Mouse (Mus musculus) heart, embryonic 10.5 days (tissue): Measurements from ENCODE around the gene Pappa. TPM values are rescaled to one million over a fixed set of nuclear protein-coding genes. Genes with fewer than 3 reads are reported as not detected.

ENCODE experiments used
- DNase-seq: peaks from one replicate; pipeline ENCODE4 v3.0.0-alpha.2; 2017; ENCODE audit warnings: low spot score
- H3K27ac ChIP-seq: fragments of 300-500 bp; sonication (generic); 2 replicates; pipeline ENCODE4 v1.5.1; 2016; ENCODE audit warnings: mild to moderate bottlenecking
- H3K27me3 ChIP-seq: fragments of 300-500 bp; sonication (generic); 2 replicates; pipeline ENCODE4 v1.6.1; 2016; ENCODE audit warnings: mild to moderate bottlenecking; ENCODE audit not compliant: poor library complexity, insufficient read depth, severe bottlenecking
- H3K36me3 ChIP-seq: fragments of 300-500 bp; sonication (generic); 2 replicates; pipeline ENCODE4 v1.6.1; 2016; ENCODE audit warnings: mild to moderate bottlenecking, moderate library complexity
- H3K4me1 ChIP-seq: fragments of 300-500 bp; sonication (generic); 2 replicates; pipeline ENCODE4 v1.6.1; 2016; ENCODE audit warnings: mild to moderate bottlenecking
- H3K4me3 ChIP-seq: fragments of 300-500 bp; sonication (generic); 2 replicates; pipeline ENCODE4 v1.5.1; 2016; ENCODE audit warnings: mild to moderate bottlenecking, moderate library complexity
- H3K9me3 ChIP-seq: fragments of 300-500 bp; sonication (generic); 2 replicates; pipeline ENCODE4 v1.6.1; 2016; ENCODE audit warnings: mild to moderate bottlenecking, moderate library complexity
- WGBS: fragments of 180-500 bp; shearing (Covaris S2); methylation state at CpG from one replicate; pipeline ENCODE4 v1.1.7; 2016; 5-methylcytosine and 5-hydroxymethylcytosine counted together
- polyA plus RNA-seq: library from polyadenylated mRNA; unstranded; fragments of >200 nt; fragmentation: Nextera tagmentation; extraction: Ambion mirVana; gene quantifications from 2 replicates; pipeline ENCODE4 v1.2.1, GENCODE M21; 2016

The Pappa gene
- polyA plus RNA-seq, 1 experiment from 2014 or later = 1.1 TPM

GRCm38 (mm10) chr4:65285165-65285564 is 161.2 kb downstream of the Pappa start:
- no peaks in the 10 kb centered on the region for H3K9me3 ChIP-seq
- no peaks in the 10 kb centered on the region for H3K27me3 ChIP-seq
- no peak for DNase-seq
- 8% methylated on average over 1 of the region's 1 CpGs for WGBS
- H3K27ac ChIP-seq = no peak overlapping the region
- H3K4me3 ChIP-seq = no peak overlapping the region
- H3K4me1 ChIP-seq = peaks cover 12% of the 10 kb centered on the region; the same call in 1 of the 2 replicates
- H3K36me3 ChIP-seq = no peaks in the 10 kb centered on the region

GRCm38 (mm10) chr4:65289247-65289646 is 165.3 kb downstream of the Pappa start:
- DNase-seq = no peak
- H3K9me3 ChIP-seq = no peaks in the 10 kb centered on the region
- H3K4me1 ChIP-seq = peaks cover 11% of the 10 kb centered on the region; the same call in 1 of the 2 replicates
- H3K27ac ChIP-seq = no peak overlapping the region
- no peaks in the 10 kb centered on the region for H3K36me3 ChIP-seq
- no peak overlapping the region for H3K4me3 ChIP-seq
- WGBS = 40% methylated on average over 3 of the region's 3 CpGs
- 0 out of 2 replicates have a peak, but pooled peaks cover 2% of the 10 kb centered on the region for H3K27me3 ChIP-seq

GRCm38 (mm10) chr4:65295741-65296140 is 171.8 kb downstream of the Pappa start:
- Histone ChIP-seq H3K27me3 (peaks cover 28% of the 10 kb centered on the region), H3K9me3 (no peaks in the 10 kb centered on the region), H3K4me3 (no peak overlapping the region), H3K4me1 (peaks cover 12% of the 10 kb centered on the region; the same call in 1 of the 2 replicates), H3K36me3 (no peaks in the 10 kb centered on the region), H3K27ac (no peak overlapping the region)
- DNase-seq = no peak
- WGBS = 50% methylated on average over 1 of the region's 1 CpGs

GRCm38 (mm10) chr4:65296356-65296967 is 172.5 kb downstream of the Pappa start:
- H3K27ac ChIP-seq = 0 out of 2 replicates have a peak overlapping the region, but pooled peaks have one; percentile 13

GRCm38 (mm10) chr4:65296968-65297499 is 173.1 kb downstream of the Pappa start:
- Histone ChIP-seq H3K36me3 (no peaks in the 10 kb centered on the region), H3K27ac (0 out of 2 replicates have a peak overlapping the region, but pooled peaks have one; percentile 13), H3K9me3 (no peaks in the 10 kb centered on the region), H3K4me3 (no peak overlapping the region), H3K27me3 (peaks cover 28% of the 10 kb centered on the region), H3K4me1 (peaks cover 12% of the 10 kb centered on the region; the same call in 1 of the 2 replicates)
- DNase-seq = no peak
- WGBS = 56% methylated on average over 13 of the region's 13 CpGs

More at GRCm38 (mm10) chr4:65296356-65296967, 172.5 kb downstream of the Pappa start:
- no peak overlapping the region for H3K4me3 ChIP-seq
- H3K27me3 ChIP-seq = peaks cover 28% of the 10 kb centered on the region
- no peaks in the 10 kb centered on the region for H3K36me3 ChIP-seq
- no peak for DNase-seq
- 65% methylated on average over 7 of the region's 7 CpGs for WGBS
- H3K9me3 ChIP-seq = no peaks in the 10 kb centered on the region
- peaks cover 12% of the 10 kb centered on the region; the same call in 1 of the 2 replicates for H3K4me1 ChIP-seq

GRCm38 (mm10) chr4:65298212-65299181 is 174.5 kb downstream of the Pappa start:
- 82% methylated on average over 9 of the region's 9 CpGs for whole genome bisulfite sequencing
- Histone ChIP-seq H3K27me3 (peaks cover 28% of the 10 kb centered on the region), H3K27ac (no peak overlapping the region), H3K9me3 (no peaks in the 10 kb centered on the region), H3K36me3 (no peaks in the 10 kb centered on the region), H3K4me1 (peaks cover 12% of the 10 kb centered on the region; the same call in 1 of the 2 replicates), H3K4me3 (no peak overlapping the region)
- DNase-seq = no peak

- 76% methylated on average over 1 of the region's 1 CpGs for WGBS
- Histone ChIP-seq H3K27ac (no peak overlapping the region), H3K9me3 (no peaks in the 10 kb centered on the region), H3K36me3 (no peaks in the 10 kb centered on the region), H3K4me3 (no peak overlapping the region), H3K4me1 (peaks cover 12% of the 10 kb centered on the region; the same call in 1 of the 2 replicates), H3K27me3 (peaks cover 25% of the 10 kb centered on the region)
- no peak for DNase-seq
Observed at GRCm38 (mm10) chr4:65299365-65299764, 175.4 kb downstream of the Pappa start.

GRCm38 (mm10) chr4:65300431-65300830 is 176.5 kb downstream of the Pappa start:
- H3K36me3 ChIP-seq = no peaks in the 10 kb centered on the region
- no peaks in the 10 kb centered on the region for H3K9me3 ChIP-seq
- no peak overlapping the region for H3K27ac ChIP-seq
- no peak for DNase-seq
- H3K4me3 ChIP-seq = no peak overlapping the region
- peaks cover 21% of the 10 kb centered on the region for H3K27me3 ChIP-seq
- 76% methylated on average over 3 of the region's 3 CpGs for WGBS
- H3K4me1 ChIP-seq = peaks cover 12% of the 10 kb centered on the region; the same call in 1 of the 2 replicates

GRCm38 (mm10) chr4:65302666-65303065 is 178.7 kb downstream of the Pappa start:
- Histone ChIP-seq H3K4me1 (no peaks in the 10 kb centered on the region; the same call in 1 of the 2 replicates), H3K27me3 (peaks cover 16% of the 10 kb centered on the region), H3K4me3 (no peak overlapping the region), H3K36me3 (no peaks in the 10 kb centered on the region), H3K9me3 (no peaks in the 10 kb centered on the region), H3K27ac (no peak overlapping the region)
- 64% methylated on average over 3 of the region's 3 CpGs for WGBS
- DNase-seq = no peak

GRCm38 (mm10) chr4:65317877-65318525 is 194.0 kb downstream of the Pappa start:
- no peak overlapping the region for H3K27ac ChIP-seq
- no peak for DNase-seq
- 73% methylated on average over 10 of the region's 10 CpGs for WGBS

GRCm38 (mm10) chr4:65321340-65321739 is 197.4 kb downstream of the Pappa start:
- Histone ChIP-seq H3K4me1 (no peaks in the 10 kb centered on the region), H3K4me3 (no peak overlapping the region), H3K36me3 (no peaks in the 10 kb centered on the region), H3K27me3 (no peaks in the 10 kb centered on the region), H3K27ac (no peak overlapping the region), H3K9me3 (no peaks in the 10 kb centered on the region)
- DNase-seq = no peak
- WGBS = 76% methylated on average over 4 of the region's 4 CpGs

More at GRCm38 (mm10) chr4:65317877-65318525, 194.0 kb downstream of the Pappa start:
- Histone ChIP-seq H3K9me3 (no peaks in the 10 kb centered on the region), H3K4me3 (no peak overlapping the region), H3K27me3 (no peaks in the 10 kb centered on the region), H3K36me3 (no peaks in the 10 kb centered on the region), H3K4me1 (no peaks in the 10 kb centered on the region)

GRCm38 (mm10) chr4:65321959-65322358 is 198.0 kb downstream of the Pappa start:
- no peaks in the 10 kb centered on the region for H3K27me3 ChIP-seq
- no peaks in the 10 kb centered on the region for H3K9me3 ChIP-seq
- no peak for DNase-seq
- H3K4me3 ChIP-seq = no peak overlapping the region
- no peak overlapping the region for H3K27ac ChIP-seq
- H3K4me1 ChIP-seq = no peaks in the 10 kb centered on the region
- no peaks in the 10 kb centered on the region for H3K36me3 ChIP-seq
- 86% methylated on average over 1 of the region's 1 CpGs for WGBS
